Mouse (Mus musculus): ENCODE measurements around the gene Mpeg1.

Mpeg1 gene

DNA sequence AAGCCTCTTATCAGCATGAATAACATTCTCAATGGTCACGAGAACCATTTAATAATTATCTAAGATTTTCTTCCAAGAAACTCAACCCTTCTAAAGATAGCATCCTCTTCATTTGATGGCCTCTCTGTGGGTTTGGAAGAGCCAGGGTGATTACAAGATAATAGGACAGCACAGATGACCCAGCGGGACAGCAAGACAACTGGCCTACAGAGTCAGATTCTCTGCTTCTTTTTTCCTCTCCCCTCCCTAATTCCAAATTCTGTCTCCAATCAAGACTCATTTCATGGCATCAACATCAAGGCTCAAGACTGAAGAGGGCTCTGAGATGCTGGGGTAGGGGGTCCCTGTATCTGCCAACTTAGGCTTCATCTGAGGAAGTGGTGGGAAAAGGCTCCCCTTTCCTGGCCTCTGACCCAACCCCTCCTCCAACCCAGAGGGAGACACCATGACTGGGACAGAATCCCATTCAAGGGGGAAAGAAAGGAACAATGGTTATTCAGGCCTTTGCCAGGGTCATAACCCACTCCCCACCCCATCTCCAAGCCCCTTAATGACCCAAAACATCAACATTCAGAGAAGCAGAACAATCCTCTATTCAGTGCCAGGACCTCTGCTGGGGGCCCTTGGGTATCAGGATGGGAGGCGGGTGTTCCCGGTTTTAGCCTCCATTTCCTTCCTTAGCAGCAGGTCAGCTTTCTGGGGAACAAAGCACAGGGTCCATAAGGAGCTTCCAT lies 33.0 kb downstream of the Mpeg1 start:
- no peak for DNase-seq

DNA sequence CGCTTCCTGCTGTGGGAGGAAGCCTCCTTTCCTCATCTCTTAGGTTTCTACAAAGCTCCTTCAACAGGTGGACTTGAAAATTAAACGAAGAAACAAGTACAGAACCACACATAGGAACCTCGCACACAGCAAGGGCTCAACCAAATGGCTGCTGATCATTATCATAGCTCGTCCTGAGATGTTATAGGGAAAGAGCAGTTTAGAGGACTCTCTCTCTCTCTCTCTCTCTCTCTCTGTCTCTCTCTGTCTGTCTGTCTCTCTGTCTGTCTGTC lies 33.5 kb downstream of the Mpeg1 start:
- no peak for DNase-seq

DNA sequence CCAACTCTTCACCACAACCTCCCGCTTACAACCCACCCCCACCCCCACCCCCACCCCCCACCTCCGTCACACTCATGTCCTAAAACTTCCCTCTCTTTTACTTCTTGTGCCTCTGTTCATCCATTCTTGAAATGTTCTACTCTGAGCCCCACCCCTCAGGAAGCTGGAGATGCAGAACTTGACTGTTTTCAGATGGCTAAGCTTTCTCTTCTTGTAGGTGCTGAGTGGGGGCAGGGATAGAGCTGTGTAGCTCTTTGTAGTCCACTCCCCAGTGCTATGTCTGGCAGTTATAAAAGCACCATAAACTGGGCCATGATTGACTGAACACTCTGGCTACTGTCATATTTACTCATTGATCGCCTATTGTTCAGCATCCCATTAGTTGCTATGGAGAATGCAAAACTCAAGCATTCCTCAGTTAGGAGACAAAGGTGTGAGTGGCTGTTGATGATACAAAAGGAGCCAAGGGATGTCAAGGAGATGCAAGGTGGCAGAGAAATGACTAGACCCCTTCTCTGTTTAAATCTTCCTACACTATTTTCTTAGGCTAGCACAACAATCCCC lies 34.5 kb downstream of the Mpeg1 start:
- no peak for DNase-seq

DNA sequence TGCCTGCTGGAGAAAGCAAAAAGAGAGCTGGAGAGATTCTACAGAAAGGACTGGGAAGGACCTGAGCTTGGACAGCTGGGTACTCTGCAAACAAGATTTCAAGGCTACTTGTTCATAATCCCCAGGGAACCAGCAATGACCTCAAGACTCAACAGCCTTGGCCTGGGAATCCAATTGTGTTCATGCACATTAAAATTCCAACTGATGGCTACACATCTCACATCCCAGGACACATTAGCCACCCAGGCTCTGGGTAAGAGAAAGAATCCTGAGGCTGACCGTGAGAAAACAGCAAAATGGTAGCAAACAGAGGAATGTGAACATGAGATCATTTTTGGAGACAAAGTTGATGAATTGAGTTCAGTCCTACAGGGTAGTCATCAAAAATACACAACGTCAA lies 35.7 kb downstream of the Mpeg1 start:
- no peak for DNase-seq

DNA sequence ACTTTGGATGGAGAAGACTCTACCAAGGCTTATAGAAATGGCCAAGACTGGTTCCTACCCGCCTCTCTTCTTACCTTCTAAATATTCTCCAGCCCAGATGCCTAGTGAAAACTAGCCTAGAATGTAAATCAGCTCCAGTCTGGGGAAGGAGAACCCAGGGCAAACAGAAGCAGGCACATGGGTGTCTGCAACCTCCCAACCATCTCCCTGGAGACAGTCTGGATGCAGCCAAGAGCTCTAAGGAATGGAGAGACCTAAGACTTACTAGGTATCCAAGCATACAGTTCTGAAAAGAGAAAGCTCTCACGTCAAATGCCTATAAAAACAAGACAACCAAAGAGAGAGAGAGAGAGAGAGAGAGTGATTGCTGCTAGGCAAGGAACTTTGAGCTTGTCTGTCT lies 37.3 kb downstream of the Mpeg1 start:
- no peak for DNase-seq

DNA sequence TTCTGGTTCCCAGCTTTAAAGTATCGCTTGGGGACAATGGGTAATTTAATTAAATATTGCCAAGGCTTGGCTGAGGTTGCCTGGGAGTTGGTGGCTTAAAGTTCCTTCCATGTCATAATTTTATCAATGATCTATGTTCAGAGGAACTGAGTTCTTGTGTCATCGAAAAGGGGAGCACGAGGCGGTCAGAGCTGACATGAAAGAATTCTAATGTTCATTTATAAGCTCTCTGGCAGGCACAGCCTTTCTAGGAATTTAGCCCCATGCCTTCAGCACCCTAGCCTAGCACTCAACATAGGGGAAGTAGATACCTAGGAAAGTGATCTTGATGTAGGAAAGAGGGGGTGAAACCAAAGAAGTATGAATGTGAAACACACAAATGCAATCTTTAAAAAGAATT lies 37.7 kb downstream of the Mpeg1 start:
- DNase-seq, result no peak

DNA sequence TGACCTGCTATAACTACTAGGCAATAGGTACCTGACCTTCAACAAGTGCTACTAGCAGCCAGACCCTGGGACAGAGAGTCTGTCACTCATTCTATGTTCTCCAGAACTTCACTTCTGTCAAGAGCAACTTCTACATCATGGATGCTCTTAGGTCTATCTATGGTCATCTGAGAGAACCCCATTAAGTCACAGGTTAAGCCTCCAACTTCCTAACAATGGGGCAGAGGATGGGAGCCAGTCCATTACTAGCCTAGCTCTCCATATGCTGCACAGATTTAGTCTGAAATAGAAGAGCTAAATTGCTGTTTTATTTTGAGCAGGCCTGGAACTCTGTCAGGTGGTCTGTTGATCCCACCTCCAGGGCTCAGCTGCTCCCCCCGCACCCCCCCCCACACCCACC lies 38.4 kb downstream of the Mpeg1 start:
- no peak for DNase-seq

DNA sequence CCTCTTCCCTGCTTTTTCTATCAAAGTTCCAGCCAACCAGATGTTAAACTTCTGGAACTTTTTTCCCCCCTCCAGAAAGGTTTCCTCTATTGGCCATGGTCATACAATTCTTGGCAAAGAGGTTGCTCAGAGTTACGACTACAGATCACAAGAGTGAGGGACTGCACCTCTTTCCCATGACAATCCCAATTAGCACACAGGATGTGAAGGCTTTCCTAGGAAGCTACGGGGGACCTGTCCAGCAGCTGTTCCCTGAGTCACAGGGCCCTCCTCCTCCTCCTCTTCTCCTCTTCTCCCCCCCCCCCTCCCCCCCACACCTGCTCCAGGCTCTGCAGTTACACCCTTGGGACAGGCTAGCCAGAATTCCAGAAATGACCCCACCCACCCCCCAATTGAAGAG lies 38.9 kb downstream of the Mpeg1 start:
- no peak for DNase-seq

DNA sequence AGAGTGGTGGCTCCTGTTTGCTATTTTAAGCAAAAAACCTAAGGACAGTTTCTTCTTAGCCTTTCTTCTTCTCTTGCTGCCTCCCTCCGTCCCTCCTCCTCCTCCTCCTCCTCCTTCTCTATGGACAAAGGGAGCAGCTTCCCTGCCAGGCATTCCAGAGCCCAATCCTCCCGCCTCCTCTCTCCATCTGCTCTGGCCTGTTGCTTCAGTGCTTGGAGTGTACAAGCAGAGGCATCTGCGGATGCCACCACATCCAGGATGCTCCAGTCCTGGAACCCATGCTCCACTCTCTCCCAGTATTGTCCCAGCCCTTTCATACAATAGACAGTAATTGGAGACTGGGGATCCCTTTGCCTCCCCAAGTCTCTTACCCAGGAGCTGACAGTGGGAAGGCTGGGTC lies 39.5 kb downstream of the Mpeg1 start:
- no peak for DNase-seq

DNA sequence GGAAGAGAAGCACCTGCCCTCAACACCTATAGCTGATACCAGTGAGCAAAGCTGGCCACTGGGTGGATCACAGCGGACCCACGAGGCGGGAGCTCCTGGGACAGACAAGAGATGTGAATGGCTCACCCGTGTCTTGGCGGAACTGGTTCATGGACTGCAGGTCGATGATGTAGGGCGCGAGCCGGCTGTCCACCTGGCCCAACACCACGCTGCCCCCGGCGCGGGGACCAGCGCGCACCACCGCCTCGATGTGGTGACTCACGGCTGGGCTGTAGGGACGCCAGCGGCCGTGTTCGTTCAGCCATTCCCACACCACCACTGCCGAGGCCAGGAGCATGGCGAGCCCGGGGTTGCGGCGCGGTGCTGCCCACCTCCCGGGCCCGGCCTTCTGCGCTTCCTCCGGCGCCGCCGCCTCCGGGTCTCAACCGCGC lies 40.3 kb downstream of the Mpeg1 start:
- DNase-seq, result peak; percentile 45

DNA sequence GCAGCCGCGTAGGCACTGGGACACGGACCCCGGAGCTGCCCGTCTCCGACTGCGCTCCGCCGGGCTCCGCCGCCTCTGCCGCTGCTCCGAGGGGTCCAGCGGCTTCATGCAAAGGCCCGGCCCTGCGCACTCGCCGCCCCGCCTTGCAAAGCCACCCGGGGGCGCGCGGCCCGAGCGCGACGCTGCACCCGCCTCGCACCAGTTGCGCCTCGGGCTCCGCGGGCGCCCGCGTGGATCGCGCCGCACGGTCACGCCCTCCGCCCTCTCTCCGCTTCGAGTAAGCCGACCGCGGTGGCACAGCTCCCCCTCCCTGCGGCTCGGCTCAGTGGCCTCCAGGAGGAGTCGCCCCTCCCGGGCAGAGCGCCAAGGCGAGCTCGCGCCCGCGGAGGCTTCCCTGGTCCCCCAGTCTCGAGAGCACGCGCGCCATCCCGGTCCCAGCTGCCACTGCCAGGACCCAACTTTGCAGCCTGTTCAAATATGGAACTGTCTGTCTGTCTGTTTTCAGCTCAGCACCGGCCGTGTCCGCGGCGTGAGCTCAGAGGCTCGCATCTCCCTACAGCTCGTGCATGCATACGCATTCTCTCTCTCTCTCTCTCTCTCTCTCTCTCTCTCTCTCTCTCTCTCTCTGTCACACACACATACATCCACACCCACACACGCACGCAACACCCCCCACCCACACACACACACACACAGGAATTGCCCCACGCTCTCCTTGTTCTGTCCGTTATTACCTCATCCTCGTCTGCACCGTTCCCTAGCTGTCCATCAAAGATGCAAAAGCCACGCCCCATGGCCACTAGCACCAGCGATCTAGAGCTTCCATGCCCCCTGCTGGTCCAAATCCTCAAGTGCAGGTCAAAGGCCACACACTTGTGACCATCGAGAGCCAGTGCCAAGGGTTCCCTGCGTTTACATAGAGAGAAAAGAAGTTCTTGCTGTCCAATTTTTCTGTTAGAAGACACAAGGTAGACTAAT lies 41.1 kb downstream of the Mpeg1 start, which contains the start of gene Dtx4:
Dtx4 (minus strand) TSS at position 85 of the 978 bp plus-strand sequence.
- DNase-seq, result peak; percentile 98

DNA sequence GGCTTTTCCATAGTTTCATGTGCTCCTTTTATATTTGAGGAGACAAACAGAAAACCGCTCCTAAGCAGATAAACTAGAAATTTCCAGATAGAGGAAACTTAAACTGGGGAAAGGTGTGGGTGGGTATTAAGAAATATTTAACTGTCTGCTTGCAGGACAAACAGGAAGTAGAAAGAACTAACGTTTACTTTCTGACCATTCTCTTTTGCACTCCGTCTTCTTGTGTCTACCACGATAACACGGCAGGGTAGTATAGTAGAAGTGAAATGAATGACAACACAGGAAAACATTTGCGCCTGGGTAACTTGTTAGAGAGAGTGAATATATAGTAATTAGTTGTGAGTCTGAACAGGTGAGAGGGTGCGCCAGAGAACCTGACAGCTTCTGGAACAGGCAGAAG lies 42.2 kb downstream of the Mpeg1 start:
- no peak for DNase-seq

DNA sequence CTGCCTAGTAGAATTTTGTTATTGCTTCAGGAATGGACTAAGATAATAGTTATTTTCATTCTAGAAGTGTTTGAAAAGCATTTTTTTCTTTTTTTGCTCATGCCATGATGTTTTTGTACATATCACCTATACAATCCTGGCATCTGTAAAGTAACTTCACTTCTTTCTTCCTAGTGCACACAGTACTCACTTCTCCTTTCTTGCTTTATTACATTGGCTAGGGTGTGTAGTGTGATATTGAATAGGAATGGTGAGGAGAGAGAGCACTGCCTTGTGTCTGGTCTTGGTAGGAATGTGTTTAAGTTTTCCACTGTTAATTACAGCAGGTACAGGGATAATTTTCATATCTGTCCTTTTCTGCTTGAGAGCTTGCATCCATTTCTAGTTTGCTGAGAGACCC lies 54.0 kb downstream of the Mpeg1 start:
- DNase-seq, result no peak
